Mouse (Mus musculus): ENCODE measurements around the gene Mapk8ip3.

The Mapk8ip3 gene

DNA sequence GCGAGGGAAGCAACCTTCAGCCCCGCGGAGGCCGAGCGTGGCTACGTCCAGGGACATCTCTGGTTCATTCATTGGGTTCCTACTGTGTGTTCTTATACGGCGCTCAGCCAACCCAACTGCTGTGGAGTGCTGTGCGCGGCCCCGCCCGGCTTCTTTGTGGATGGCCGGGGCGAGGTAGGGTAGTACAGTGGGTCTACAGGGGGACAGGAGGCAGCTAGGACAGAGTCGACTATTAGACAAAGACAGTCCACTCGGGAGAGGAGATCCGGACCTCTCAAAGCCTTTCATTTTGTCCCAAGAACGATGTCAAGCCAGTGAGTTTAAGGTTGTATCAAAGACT is 49.9 kb downstream of the Mapk8ip3 start:
- in situ Hi-C loops (cut with MboI; ENCODE audit: unreplicated experiment in 2 of 2): loop anchor here in 1 of 2 experiments (5.0 kb wide), 1 partner anchor 145 kb away; no protein-coding TSS in a partner anchor

- in situ Hi-C loops (cut with MboI; ENCODE audit: unreplicated experiment in 2 of 2): loop anchor here in 1 of 2 experiments (5.0 kb wide), 1 partner anchor 144 kb away; no protein-coding TSS in a partner anchor
Measured at GRCm38 (mm10) chr17:24886134-24886931, 50.4 kb downstream of the Mapk8ip3 start, which contains the start of the genes Nubp2 and Spsb3. Gene Nubp2 (minus strand): TSS chr17:24886349. Gene Spsb3 (plus strand): TSS chr17:24886643.

GRCm38 (mm10) chr17:24885356-24886133 is 51.2 kb downstream of the Mapk8ip3 start:
- in situ Hi-C loops (cut with MboI; ENCODE audit: unreplicated experiment in 2 of 2): loop anchor here in 1 of 2 experiments (5.0 kb wide), 1 partner anchor 143 kb away; no protein-coding TSS in a partner anchor

GRCm38 (mm10) chr17:24884391-24884790 is 52.4 kb downstream of the Mapk8ip3 start:
- in situ Hi-C loops (cut with MboI; ENCODE audit: unreplicated experiment in 2 of 2): loop anchor here in 1 of 2 experiments (5.0 kb wide), 1 partner anchor 137 kb away; no protein-coding TSS in a partner anchor

DNA sequence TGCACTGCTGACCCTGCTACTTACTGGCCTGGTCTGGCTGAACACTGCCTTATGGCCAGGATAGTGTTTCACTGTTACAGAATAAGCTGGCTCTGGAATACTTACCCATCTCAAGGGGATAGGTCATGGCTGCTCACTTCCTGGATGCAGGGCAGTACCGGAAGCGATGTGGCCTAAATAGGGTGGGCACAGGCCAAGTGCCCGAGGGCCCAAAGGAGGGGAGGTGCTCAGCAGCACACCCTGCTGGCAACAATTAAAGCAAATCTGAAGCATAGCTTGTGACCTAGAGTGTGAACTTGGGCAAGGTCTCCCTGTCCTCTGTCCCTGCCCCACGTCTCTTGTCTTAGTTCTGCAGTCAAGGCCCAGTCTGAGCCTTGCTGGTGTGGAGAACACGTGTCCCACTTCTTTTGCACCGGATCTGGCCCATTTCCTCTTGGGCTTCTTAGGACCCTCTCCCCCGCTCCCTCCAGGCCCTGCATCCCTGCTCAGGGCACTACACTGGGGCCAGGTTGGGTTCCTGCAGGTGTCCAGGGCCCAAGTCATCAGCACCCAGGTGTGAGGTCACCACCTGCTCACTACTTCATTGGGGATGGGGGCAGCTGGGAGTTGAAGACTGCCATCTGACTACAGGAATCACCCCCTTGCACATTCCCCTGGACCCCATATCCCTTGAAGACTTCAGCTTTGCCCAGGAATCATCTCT is 54.9 kb downstream of the Mapk8ip3 start:
- in situ Hi-C loops (cut with MboI; ENCODE audit: unreplicated experiment in 2 of 2): loop anchor here in 1 of 2 experiments (5.0 kb wide), 1 partner anchor 135 kb away; no protein-coding TSS in a partner anchor

DNA sequence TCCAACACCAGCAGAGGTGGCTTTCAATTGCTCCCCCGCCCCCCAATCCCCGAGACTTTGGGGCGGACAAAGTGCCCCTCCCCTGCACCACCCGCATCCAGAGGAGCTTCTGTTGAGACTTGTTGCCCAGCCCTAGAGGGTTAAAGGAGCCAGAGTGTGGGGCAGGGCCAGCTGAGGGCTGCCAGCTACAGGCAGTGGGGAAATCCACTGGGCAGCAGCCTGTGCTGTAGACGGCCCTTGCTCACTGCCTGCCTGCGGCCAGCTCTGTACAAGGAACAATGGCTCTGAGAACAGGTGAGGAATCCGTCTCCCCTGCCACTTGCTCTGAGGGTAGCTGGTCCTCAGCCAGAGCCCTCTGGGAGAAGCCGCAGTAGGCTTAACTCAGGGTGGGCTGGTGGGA is 58.2 kb downstream of the Mapk8ip3 start:
- in situ Hi-C loops (cut with MboI; ENCODE audit: unreplicated experiment in 2 of 2): no loop called here

DNA sequence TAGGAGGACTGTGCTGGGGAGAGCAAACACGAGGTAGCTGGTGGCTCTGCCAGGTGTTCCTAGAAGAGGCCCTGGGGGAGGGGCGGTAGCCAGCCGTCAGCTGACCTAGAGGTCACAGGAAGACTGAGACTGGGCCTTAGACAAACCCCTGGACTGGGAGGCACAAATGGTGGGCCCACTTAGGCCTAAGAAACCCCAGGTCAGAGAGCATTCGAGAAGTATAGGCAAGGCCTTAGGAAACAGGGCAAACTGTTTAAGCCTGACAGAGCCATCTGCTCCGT is 58.7 kb downstream of the Mapk8ip3 start:
- in situ Hi-C loops (cut with MboI; ENCODE audit: unreplicated experiment in 2 of 2): no loop called here

- in situ Hi-C loops (cut with MboI; ENCODE audit: unreplicated experiment in 2 of 2): no loop called here
Measured at GRCm38 (mm10) chr17:24877336-24878116, 59.3 kb downstream of the Mapk8ip3 start.

DNA sequence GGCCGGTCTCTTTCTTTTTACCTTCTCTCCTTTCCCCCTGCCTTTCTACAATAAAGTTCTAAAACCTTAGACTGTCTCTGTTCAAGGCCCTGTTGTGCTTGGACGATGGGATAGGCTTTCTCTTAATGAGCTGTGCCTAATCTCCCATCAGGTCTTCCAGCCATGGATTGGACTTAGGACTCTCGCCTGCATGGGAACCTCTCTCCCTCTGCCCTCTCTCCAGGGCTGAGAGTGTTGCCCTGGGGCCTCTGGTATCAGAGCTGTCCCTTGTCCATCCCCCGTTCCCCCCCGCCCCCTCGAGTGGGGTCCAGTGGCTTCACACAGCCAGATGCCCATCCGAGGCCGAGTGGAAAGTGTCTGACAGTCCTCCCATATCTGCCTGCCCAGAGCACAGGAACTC is 61.8 kb downstream of the Mapk8ip3 start:
- in situ Hi-C loops (cut with MboI; ENCODE audit: unreplicated experiment in 2 of 2): no loop called here

GRCm38 (mm10) chr17:24874405-24874745 is 62.4 kb downstream of the Mapk8ip3 start:
- in situ Hi-C loops (cut with MboI; ENCODE audit: unreplicated experiment in 2 of 2): no loop called here

- in situ Hi-C loops (cut with MboI; ENCODE audit: unreplicated experiment in 2 of 2): no loop called here
Measured at GRCm38 (mm10) chr17:24873695-24874404, 62.9 kb downstream of the Mapk8ip3 start.

GRCm38 (mm10) chr17:24867914-24868313 is 68.9 kb downstream of the Mapk8ip3 start:
- in situ Hi-C loops (cut with MboI; ENCODE audit: unreplicated experiment in 2 of 2): no loop called here

- in situ Hi-C loops (cut with MboI; ENCODE audit: unreplicated experiment in 2 of 2): no loop called here
Measured at GRCm38 (mm10) chr17:24865776-24866175, 71.0 kb downstream of the Mapk8ip3 start, which contains the start of gene Igfals. Gene Igfals (plus strand): TSS chr17:24865997.

GRCm38 (mm10) chr17:24861785-24862184 is 75.0 kb downstream of the Mapk8ip3 start:
- in situ Hi-C loops (cut with MboI; ENCODE audit: unreplicated experiment in 2 of 2): no loop called here

DNA sequence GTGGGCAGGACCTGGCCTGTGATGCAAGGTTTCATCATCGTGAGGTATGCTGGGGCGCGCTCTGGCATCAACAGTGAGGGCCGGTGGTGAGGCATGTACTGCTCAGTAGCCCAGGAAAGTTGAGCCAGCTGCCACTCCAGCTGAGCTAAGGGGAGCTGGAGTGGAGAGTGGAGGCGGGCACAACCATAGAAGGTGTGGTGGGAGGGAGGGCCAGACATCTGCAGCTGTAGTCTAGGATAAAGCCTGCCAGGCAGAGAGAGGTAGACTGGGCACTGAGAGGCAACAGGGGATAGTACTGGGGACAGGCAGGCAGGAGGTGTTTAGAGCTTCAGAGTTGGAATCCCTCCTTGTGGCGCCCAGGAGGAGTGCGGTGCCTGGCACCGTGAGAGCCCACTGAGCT is 76.7 kb downstream of the Mapk8ip3 start:
- in situ Hi-C loops (cut with MboI; ENCODE audit: unreplicated experiment in 2 of 2): no loop called here

GRCm38 (mm10) chr17:24858967-24859366 is 77.8 kb downstream of the Mapk8ip3 start:
- in situ Hi-C loops (cut with MboI; ENCODE audit: unreplicated experiment in 2 of 2): no loop called here

DNA sequence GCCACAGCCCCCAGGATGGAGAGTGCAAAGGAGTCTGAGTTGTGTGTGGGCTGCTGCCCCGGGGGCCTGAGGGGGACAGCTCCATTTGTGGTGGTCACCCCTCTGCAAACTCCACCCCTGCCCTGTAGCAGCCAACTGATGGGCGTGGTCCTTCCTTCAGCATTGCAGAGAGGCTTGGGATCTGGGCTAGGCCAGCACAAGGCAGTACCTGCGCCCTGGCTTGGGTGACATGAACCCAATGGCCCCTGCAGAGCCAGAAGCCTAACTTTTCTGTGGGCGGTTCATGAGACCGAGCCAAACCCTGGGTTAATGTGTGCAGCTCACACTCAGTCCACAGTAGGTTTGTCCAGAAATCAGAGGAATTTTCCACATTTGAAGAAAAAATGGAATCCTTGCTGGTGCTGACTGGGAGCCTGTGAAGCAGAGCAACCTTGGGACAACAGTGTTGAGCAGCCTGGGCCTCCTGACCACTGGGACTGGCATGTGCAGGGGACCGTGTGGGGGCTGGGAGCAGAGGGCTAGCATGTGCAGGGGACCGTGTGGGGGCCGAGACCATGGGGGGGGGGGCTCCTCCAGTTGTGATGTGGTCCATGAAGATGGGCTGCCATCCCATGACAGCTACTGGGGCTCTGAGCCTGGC is 78.8 kb downstream of the Mapk8ip3 start:
- in situ Hi-C loops (cut with MboI; ENCODE audit: unreplicated experiment in 2 of 2): no loop called here

DNA sequence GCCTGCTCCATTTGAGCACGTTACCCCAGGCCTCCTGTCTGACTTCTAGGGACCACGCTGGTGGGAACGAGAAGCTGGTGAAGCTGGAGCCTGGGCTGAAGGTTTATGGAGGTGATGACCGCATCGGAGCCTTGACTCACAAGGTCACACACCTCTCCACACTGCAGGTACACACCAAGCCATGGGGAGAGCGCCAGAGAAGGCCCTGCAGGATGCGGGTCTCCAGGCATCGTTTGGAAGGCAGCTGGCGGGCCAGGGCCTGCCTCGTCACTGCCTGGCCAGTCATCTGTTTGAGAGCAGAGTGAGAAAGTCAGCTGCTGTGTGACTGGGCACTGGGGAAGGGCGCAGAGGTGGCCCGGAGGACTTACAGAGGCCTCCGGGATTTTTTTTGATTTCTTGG is 80.2 kb downstream of the Mapk8ip3 start:
- in situ Hi-C loops (cut with MboI; ENCODE audit: unreplicated experiment in 2 of 2): no loop called here

DNA sequence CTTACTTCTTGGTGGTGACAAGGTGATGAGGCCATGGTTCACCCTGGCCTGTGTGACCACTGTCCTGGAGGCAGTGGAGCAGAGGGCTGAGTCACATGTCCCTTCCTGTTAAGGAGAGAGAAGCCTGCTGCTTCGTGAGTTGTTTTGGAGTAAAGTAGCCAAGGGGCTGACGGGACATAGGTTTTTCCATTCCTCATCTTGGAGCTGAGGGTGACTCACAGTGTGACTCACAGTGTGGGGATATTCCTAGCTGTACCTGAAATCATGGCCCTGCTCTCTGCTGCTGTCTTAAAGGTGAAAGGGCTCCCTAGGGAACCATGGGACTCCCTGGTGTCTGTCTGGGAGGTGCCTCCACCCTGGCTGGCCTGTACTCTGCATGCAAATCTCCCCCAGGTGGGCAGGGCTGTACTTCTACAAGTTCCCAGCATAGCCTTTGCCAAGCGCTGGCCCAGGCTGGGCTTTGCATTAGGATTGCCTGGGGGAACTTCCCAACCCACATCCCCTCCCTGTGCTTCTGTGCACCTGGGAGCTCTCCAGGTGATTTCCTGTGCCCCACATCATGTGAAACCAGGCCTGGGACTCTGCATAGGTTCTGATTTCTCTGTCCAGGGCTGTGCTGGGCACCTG is 80.8 kb downstream of the Mapk8ip3 start:
- in situ Hi-C loops (cut with MboI; ENCODE audit: unreplicated experiment in 2 of 2): no loop called here
